Mouse (Mus musculus): ENCODE measurements around the gene Etv1. TPM values are rescaled to one million over a fixed set of nuclear protein-coding genes. Genes with fewer than 3 reads are reported as not detected.
"Not testable (repeated sequence)": the region's sequence is repeated elsewhere in the genome, so short reads cannot be mapped to it uniquely, and the experiment has no call there.

Gene Etv1
- total RNA-seq, 1 experiment from 2014 or later, result 0.09 TPM

- peak; percentile 47; the same call in 1 of the 2 replicates for ATAC-seq (replicated peaks; ENCODE audit: low read depth, poor library complexity, severe bottlenecking)
These were observed 35.0 kb downstream of the Etv1 start for GRCm38 (mm10) chr12:38814010-38814786.

GRCm38 (mm10) chr12:38816235-38816634 is 37.1 kb downstream of the Etv1 start:
- ATAC-seq (replicated peaks; ENCODE audit: low read depth, poor library complexity, severe bottlenecking), result no peak

GRCm38 (mm10) chr12:38818320-38818719 is 39.1 kb downstream of the Etv1 start:
- no peak for ATAC-seq (replicated peaks; ENCODE audit: low read depth, poor library complexity, severe bottlenecking)

DNA sequence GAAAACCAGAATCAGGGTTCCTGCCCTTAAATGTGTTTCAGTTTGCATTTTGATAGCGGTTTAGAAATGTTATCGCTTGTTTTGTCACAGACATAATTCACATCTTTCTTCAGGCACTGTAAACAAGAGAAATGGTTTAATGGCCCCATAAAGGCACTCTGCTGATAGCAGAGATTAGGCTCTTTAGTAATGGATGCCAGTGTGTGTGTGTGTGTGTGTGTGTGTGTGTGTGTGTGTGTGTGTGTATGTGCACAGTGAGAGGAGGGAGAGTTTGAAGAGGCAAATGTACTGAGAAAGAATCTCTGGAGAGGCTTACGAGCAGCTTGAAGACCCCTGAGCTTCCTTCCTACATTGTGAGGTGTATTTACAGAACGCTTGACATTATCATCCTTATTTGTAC is 41.5 kb downstream of the Etv1 start:
- ATAC-seq (replicated peaks; ENCODE audit: low read depth, poor library complexity, severe bottlenecking), result no peak

DNA sequence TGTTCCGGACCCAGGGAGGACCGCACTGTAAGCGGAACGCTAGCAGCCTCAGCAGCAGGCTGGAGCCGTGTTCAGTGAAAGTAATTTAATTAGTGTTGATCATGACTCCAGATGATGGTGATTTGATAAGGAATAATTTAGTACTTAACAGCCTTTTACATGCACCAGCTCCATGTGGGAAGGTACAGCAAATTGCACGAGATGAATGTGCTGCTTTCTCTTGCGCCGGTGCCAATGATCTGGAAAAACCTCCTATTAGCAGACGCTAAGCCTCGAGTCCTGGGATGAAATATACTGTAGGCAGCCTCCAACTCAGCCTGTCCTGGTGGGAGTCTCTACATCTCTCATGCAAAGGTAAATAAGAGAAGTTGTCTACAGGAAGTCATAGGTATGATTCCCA is 45.2 kb downstream of the Etv1 start:
- no peak for ATAC-seq (replicated peaks; ENCODE audit: low read depth, poor library complexity, severe bottlenecking)

- ATAC-seq (replicated peaks; ENCODE audit: low read depth, poor library complexity, severe bottlenecking), result no peak
These were observed 53.8 kb downstream of the Etv1 start for GRCm38 (mm10) chr12:38832981-38833380.

DNA sequence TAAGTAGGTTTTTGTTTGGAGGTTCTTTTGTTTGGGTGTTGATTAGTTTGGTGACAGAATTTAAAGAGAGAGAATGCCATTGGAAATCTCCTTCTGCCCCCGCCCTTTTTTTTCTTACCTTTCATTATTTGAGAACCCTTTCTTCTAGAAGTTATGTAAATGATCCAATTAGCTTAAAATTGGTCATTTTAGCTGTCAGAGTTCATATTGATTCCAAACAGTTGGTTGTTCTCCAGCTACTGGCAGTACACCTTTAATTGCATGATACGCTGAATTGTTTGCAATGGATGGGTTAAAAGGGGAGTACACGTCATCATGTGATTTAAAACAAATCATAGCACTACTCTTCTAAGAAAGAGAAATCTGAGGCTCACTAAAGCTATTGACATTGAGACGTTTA is 55.4 kb downstream of the Etv1 start:
- ATAC-seq (replicated peaks; ENCODE audit: low read depth, poor library complexity, severe bottlenecking), result no peak

- not testable (repeated sequence) for ATAC-seq (replicated peaks; ENCODE audit: low read depth, poor library complexity, severe bottlenecking)
These were observed 55.8 kb downstream of the Etv1 start for GRCm38 (mm10) chr12:38834986-38835385.

- peak; percentile 58; the same call in 1 of the 2 replicates for ATAC-seq (replicated peaks; ENCODE audit: low read depth, poor library complexity, severe bottlenecking)
These were observed 64.7 kb downstream of the Etv1 start for GRCm38 (mm10) chr12:38843801-38844295.

GRCm38 (mm10) chr12:38847500-38848261 is 68.5 kb downstream of the Etv1 start:
- ATAC-seq (replicated peaks; ENCODE audit: low read depth, poor library complexity, severe bottlenecking), result no peak

GRCm38 (mm10) chr12:38849994-38850393 is 70.8 kb downstream of the Etv1 start:
- ATAC-seq (replicated peaks; ENCODE audit: low read depth, poor library complexity, severe bottlenecking), result no peak

- ATAC-seq (replicated peaks; ENCODE audit: low read depth, poor library complexity, severe bottlenecking), result no peak
These were observed 75.1 kb downstream of the Etv1 start for GRCm38 (mm10) chr12:38854274-38854673.

DNA sequence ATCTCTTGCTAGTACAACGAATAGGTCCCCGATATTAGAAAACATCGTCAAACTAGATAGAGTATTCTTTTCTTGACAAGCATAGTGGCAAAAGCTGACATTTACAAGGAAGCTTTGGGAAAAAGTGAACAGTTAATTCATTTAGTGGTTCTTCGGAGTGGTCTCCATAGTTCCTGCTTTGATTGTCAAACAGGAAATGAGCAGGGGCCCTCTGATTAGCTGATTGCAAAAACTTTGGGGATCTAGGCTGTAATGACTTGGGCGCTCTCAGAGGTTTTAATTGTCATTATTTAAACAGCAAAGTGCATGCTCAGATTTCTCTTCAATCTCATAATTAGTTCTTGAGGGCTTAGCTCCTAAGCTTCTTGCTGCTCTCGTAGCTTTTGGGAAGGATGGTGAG is 75.6 kb downstream of the Etv1 start:
- ATAC-seq (replicated peaks; ENCODE audit: low read depth, poor library complexity, severe bottlenecking), result no peak

DNA sequence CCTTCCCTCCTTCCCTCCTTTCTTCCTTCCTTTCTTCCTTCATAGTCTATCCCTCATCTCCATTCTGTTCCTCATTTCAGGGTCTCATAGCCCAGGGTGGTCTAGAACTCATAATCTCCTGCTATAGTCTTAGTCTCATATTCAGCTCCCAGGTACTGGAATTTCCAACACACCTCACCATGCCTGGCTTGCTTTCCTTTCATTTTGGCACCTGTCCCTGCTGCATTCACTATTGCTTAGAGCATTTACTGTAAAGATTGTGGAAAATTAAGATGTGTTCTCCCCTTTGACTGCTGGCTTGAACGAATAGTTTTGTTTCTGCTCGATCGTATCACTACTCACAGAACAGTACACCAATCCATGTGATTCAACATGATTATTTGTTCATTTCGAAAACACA is 80.5 kb downstream of the Etv1 start:
- ATAC-seq (replicated peaks; ENCODE audit: low read depth, poor library complexity, severe bottlenecking), result no peak

DNA sequence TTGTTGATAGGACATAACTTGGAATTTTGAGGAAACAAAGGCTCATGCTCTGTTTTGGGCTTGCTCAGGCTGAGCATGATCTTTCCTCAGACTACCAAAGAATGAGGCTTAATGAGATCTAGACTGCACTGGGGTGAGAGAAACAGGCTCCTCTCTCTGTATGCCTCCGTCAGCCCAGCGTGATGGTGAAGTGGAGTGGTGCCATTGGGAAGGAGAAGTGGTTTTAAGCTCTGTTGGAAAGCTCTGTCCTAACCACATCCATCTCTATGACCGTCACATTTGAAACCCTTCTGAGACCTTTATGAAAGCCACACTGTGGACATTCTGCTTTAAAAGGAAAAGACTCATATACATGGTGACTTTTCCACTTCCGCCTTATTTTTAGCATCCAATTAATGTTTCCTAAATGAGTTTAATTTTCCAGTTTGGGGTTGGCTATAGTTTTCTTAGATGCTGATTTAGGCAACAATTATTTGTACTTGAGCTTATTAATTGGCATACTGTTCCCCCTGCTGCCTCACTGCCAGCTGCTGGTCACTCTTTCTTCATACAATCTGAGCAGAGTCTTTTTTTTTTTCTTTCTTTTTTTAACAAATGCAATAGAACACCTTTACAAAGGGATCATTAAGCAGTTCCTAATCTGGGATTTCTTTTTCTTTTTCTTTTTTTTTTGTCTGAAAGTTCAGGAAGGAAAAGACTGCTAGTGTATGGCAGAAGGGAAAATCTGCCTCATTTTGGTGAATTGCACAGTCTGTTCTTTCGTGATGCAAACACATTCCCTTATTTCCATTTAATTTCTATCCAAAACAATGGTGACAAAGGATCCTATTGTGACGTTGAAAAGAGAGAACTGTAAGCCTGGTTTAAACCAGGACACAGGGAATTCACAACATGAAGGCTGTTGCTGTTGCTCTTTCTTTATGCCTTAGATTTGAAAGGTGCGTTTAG is 81.3 kb downstream of the Etv1 start:
- ATAC-seq (replicated peaks; ENCODE audit: low read depth, poor library complexity, severe bottlenecking), result peak; percentile 84

- peak; percentile 76 for ATAC-seq (replicated peaks; ENCODE audit: low read depth, poor library complexity, severe bottlenecking)
These were observed 84.2 kb downstream of the Etv1 start for GRCm38 (mm10) chr12:38863395-38863794.

DNA sequence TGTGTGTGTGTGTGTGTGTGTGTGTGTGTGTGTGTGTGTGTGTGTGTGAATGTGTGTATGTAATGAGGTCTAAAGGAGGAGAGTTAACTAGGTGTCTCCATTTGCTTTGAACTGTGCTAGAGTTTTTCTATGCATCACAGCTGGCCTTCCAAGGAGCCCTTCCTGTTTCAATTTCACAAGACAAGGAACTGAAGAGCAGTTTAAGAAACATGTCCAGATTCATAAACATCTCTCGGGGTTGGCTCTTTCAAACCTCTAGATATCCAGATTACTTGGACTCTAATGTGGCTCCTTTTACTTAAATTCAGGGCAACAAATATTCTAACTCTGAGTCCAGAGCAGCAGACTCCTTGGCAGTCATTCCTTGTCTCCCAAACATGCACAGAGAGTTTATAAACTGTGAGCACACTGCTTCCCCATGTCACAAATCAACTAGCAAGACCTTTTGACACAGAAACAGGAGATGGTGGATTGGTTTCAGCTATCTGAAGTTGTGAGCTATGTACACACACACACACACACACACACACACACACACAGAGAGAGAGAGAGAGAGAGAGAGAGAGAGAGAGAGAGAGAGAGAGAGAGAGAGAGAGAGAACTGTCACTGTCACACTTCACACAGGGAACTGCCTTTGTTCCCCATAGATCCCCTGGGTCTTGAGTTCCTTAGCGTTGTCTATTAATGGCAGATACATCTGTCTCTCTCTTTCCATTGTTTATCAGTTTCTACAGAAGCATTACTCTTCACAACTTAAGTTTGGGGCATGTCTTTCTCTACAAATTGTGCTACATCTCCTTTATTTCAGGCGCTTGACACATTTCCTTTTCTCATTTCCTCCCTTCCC is 85.0 kb downstream of the Etv1 start:
- ATAC-seq (replicated peaks; ENCODE audit: low read depth, poor library complexity, severe bottlenecking), result 0 out of 2 replicates have a peak, but pooled peaks have one; percentile 24

DNA sequence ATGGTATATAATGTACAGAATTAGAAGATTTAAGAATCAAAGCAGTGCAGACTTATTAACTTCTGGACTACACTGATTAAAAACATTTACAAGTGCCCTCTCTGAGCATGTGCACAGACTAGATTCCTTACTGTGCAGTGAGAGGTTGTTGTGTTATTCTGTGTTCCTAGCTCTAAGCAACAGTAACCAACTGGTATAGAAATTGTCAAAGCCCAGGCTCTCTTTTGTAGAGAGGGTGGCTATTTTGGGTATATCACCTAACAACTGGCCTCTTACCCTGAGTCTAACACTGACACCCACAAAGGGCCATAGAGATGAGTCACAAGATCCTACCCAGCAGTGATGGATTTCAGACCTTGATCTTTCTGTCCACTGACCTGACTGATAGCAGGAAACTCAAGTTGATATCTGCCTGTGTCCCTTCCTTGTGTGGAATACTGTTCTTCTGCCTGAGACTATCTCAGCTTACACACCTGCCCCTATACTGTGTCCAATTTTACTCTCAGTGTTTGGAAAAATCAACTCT is 95.4 kb downstream of the Etv1 start:
- ATAC-seq (replicated peaks; ENCODE audit: low read depth, poor library complexity, severe bottlenecking), result no peak

DNA sequence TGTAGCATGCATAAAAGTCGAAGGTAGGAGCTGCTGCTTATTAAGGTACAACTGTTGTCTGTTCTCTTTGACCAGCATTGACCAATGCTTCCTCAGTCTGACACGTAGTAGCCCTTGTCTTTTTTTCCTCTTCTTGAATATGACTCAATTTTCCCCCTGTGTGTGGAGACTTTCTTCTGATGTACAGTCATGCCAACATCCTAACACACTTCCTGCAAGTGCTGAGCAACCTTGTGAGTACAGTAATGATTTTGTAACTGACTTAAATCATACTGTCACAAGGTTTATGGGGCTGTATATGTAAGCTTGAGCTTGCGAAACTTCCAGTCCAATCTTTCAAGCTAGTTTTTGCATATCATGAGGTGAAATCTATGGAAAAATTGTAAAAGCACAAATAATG is 125.3 kb downstream of the Etv1 start:
- peak; percentile 87 for ATAC-seq (replicated peaks; ENCODE audit: low read depth, poor library complexity, severe bottlenecking)
